Mouse (Mus musculus): ENCODE measurements around the gene Il1a. TPM values are rescaled to one million over a fixed set of nuclear protein-coding genes. Genes with fewer than 3 reads are reported as not detected.

Il1a gene
- not detected in 2 replicates for total RNA-seq (2017)

- no peak for ATAC-seq (replicated peaks in 1 of 2; ENCODE audit: insufficient read depth in 1 of 2, low FRiP score in 2 of 2, low TSS enrichment in 1 of 2, low read depth in 1 of 2, poor library complexity in 2 of 2, severe bottlenecking in 2 of 2)
These were observed at the start of gene Il1a for GRCm38 (mm10) chr2:129309836-129310235. TSS of gene Il1a (minus strand) at chr2:129309972.

- peak; percentile 94 to 95 for ATAC-seq (replicated peaks in 1 of 2; ENCODE audit: insufficient read depth in 1 of 2, low FRiP score in 2 of 2, low TSS enrichment in 1 of 2, low read depth in 1 of 2, poor library complexity in 2 of 2, severe bottlenecking in 2 of 2)
These were observed 28.4 kb upstream of the Il1a start for GRCm38 (mm10) chr2:129338138-129338621.

- ATAC-seq (replicated peaks in 1 of 2; ENCODE audit: insufficient read depth in 1 of 2, low FRiP score in 2 of 2, low TSS enrichment in 1 of 2, low read depth in 1 of 2, poor library complexity in 2 of 2, severe bottlenecking in 2 of 2): no peak
These were observed 23.7 kb upstream of the Il1a start for GRCm38 (mm10) chr2:129333471-129333870.

- peak; percentile 29 to 37; a peak in 1 of 4 replicates for ATAC-seq (replicated peaks in 1 of 2; ENCODE audit: insufficient read depth in 1 of 2, low FRiP score in 2 of 2, low TSS enrichment in 1 of 2, low read depth in 1 of 2, poor library complexity in 2 of 2, severe bottlenecking in 2 of 2)
These were observed 20.8 kb upstream of the Il1a start for GRCm38 (mm10) chr2:129330540-129330939.

- ATAC-seq (replicated peaks in 1 of 2; ENCODE audit: insufficient read depth in 1 of 2, low FRiP score in 2 of 2, low TSS enrichment in 1 of 2, low read depth in 1 of 2, poor library complexity in 2 of 2, severe bottlenecking in 2 of 2): 0 out of 4 replicates have a peak, but pooled peaks of 1 of the 2 experiments have one; percentile 18
These were observed 20.3 kb upstream of the Il1a start for GRCm38 (mm10) chr2:129330024-129330423.

GRCm38 (mm10) chr2:129328238-129328637, 18.5 kb upstream of the Il1a start:
- peak; percentile 22 to 44; a peak in 2 of 4 replicates for ATAC-seq (replicated peaks in 1 of 2; ENCODE audit: insufficient read depth in 1 of 2, low FRiP score in 2 of 2, low TSS enrichment in 1 of 2, low read depth in 1 of 2, poor library complexity in 2 of 2, severe bottlenecking in 2 of 2)

- no peak for ATAC-seq (replicated peaks in 1 of 2; ENCODE audit: insufficient read depth in 1 of 2, low FRiP score in 2 of 2, low TSS enrichment in 1 of 2, low read depth in 1 of 2, poor library complexity in 2 of 2, severe bottlenecking in 2 of 2)
These were observed 14.4 kb upstream of the Il1a start for GRCm38 (mm10) chr2:129324216-129324615.

GRCm38 (mm10) chr2:129322117-129322635, 12.4 kb upstream of the Il1a start:
- no peak for ATAC-seq (replicated peaks in 1 of 2; ENCODE audit: insufficient read depth in 1 of 2, low FRiP score in 2 of 2, low TSS enrichment in 1 of 2, low read depth in 1 of 2, poor library complexity in 2 of 2, severe bottlenecking in 2 of 2)

GRCm38 (mm10) chr2:129320033-129320605, 10.3 kb upstream of the Il1a start:
- ATAC-seq (replicated peaks in 1 of 2; ENCODE audit: insufficient read depth in 1 of 2, low FRiP score in 2 of 2, low TSS enrichment in 1 of 2, low read depth in 1 of 2, poor library complexity in 2 of 2, severe bottlenecking in 2 of 2): no peak

GRCm38 (mm10) chr2:129315831-129316230, 6.1 kb upstream of the Il1a start:
- peak in 1 of 2 experiments; percentile 75; a peak in 2 of 4 replicates for ATAC-seq (replicated peaks in 1 of 2; ENCODE audit: insufficient read depth in 1 of 2, low FRiP score in 2 of 2, low TSS enrichment in 1 of 2, low read depth in 1 of 2, poor library complexity in 2 of 2, severe bottlenecking in 2 of 2)

- ATAC-seq (replicated peaks in 1 of 2; ENCODE audit: insufficient read depth in 1 of 2, low FRiP score in 2 of 2, low TSS enrichment in 1 of 2, low read depth in 1 of 2, poor library complexity in 2 of 2, severe bottlenecking in 2 of 2): no peak
These were observed 5.1 kb upstream of the Il1a start for GRCm38 (mm10) chr2:129314880-129315279.

GRCm38 (mm10) chr2:129313934-129314333, 4.2 kb upstream of the Il1a start:
- ATAC-seq (replicated peaks in 1 of 2; ENCODE audit: insufficient read depth in 1 of 2, low FRiP score in 2 of 2, low TSS enrichment in 1 of 2, low read depth in 1 of 2, poor library complexity in 2 of 2, severe bottlenecking in 2 of 2): peak; percentile 83 to 90; a peak in 3 of 4 replicates

- ATAC-seq (replicated peaks in 1 of 2; ENCODE audit: insufficient read depth in 1 of 2, low FRiP score in 2 of 2, low TSS enrichment in 1 of 2, low read depth in 1 of 2, poor library complexity in 2 of 2, severe bottlenecking in 2 of 2): no peak
These were observed 3.8 kb downstream of the Il1a start for GRCm38 (mm10) chr2:129306020-129306419.

- peak; percentile 36 to 42 for ATAC-seq (replicated peaks in 1 of 2; ENCODE audit: insufficient read depth in 1 of 2, low FRiP score in 2 of 2, low TSS enrichment in 1 of 2, low read depth in 1 of 2, poor library complexity in 2 of 2, severe bottlenecking in 2 of 2)
These were observed 12.2 kb downstream of the Il1a start for GRCm38 (mm10) chr2:129297589-129297982.

GRCm38 (mm10) chr2:129296671-129297588, 12.8 kb downstream of the Il1a start, which contains the start of gene Ckap2l:
TSS of gene Ckap2l (minus strand) at chr2:129297212.
- ATAC-seq (replicated peaks in 1 of 2; ENCODE audit: insufficient read depth in 1 of 2, low FRiP score in 2 of 2, low TSS enrichment in 1 of 2, low read depth in 1 of 2, poor library complexity in 2 of 2, severe bottlenecking in 2 of 2): peak; percentile 99 to 100

GRCm38 (mm10) chr2:129296086-129296485, 13.7 kb downstream of the Il1a start:
- no peak for ATAC-seq (replicated peaks in 1 of 2; ENCODE audit: insufficient read depth in 1 of 2, low FRiP score in 2 of 2, low TSS enrichment in 1 of 2, low read depth in 1 of 2, poor library complexity in 2 of 2, severe bottlenecking in 2 of 2)

GRCm38 (mm10) chr2:129295075-129295474, 14.7 kb downstream of the Il1a start:
- no peak for ATAC-seq (replicated peaks in 1 of 2; ENCODE audit: insufficient read depth in 1 of 2, low FRiP score in 2 of 2, low TSS enrichment in 1 of 2, low read depth in 1 of 2, poor library complexity in 2 of 2, severe bottlenecking in 2 of 2)

- no peak for ATAC-seq (replicated peaks in 1 of 2; ENCODE audit: insufficient read depth in 1 of 2, low FRiP score in 2 of 2, low TSS enrichment in 1 of 2, low read depth in 1 of 2, poor library complexity in 2 of 2, severe bottlenecking in 2 of 2)
These were observed 35.9 kb downstream of the Il1a start for GRCm38 (mm10) chr2:129273823-129274222.
